Mouse (Mus musculus) adrenal gland, postnatal 14 days (tissue): Measurements from ENCODE around the gene Hist1h2ah. TPM values are rescaled to one million over a fixed set of nuclear protein-coding genes. Genes with fewer than 3 reads are reported as not detected.

Experiments used
- DNase-seq: peaks from one replicate; pipeline ENCODE4 v3.0.0; 2021; ENCODE audit warnings: mixed read lengths
- total RNA-seq: library from RNA; stranded (reverse); gene quantifications from 2 replicates; pipeline ENCODE4 v1.2.3, GENCODE M21; 2021

Hist1h2ah gene
- total RNA-seq, 1 experiment from 2014 or later = 342 TPM

DNA sequence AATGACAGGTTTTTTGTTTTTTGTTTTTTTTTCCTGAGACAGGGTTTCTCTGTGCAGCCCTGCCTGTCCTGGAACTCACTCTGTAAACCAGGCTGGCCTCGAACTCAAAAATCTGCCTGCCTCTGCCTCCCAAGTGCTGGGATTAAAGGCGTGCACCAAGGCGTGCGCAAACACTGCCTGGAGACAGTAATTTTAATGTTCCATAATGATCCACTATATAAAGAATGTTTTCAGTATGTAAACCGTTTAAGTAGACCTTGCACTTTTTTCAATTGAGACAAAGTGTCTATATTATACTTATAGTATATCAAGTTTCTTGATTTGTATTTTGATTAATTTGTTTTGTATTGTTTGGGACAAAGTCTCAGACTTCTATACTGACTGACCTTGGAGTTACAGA, 4.0 kb upstream of the Hist1h2ah start:
- DNase-seq = no peak

DNA sequence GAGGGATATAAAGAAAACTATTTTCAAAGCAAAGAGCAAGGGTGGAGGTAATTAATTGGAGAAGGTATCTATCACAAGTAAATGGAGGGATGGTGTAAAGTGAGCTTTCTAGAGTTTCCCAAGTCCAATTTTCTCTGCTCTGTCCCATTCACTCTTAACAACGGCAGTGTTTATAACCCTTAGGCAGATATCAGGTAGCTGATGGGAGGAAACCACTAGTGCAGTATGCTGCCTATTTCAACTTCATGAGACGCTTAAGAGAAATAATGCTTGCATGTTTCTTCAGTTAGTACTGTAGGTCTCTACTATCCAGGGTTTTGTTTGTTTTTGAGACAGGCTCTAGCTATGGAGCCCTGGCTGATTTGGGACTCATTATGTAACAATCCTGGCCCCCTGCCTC, 2.0 kb upstream of the Hist1h2ah start:
- no peak for DNase-seq

DNA sequence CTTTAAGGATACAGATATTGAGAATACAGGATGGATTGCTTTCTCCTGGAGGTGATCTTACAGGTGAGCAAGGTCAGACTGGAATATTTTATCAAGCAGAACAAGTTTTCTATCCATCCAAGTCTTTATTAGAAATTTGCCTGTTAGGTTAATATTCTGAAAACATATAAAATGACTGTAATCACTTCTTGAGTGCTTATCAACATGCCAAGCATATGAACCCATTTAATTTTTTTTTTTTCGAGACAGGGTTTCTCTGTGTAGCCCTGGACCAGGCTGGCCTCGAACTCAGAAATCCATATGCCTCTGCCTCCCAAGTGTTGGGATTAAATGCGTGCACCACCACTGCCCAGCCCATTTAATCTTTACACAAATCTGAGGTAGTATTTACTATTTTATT, 1.6 kb upstream of the Hist1h2ah start:
- no peak for DNase-seq

DNA sequence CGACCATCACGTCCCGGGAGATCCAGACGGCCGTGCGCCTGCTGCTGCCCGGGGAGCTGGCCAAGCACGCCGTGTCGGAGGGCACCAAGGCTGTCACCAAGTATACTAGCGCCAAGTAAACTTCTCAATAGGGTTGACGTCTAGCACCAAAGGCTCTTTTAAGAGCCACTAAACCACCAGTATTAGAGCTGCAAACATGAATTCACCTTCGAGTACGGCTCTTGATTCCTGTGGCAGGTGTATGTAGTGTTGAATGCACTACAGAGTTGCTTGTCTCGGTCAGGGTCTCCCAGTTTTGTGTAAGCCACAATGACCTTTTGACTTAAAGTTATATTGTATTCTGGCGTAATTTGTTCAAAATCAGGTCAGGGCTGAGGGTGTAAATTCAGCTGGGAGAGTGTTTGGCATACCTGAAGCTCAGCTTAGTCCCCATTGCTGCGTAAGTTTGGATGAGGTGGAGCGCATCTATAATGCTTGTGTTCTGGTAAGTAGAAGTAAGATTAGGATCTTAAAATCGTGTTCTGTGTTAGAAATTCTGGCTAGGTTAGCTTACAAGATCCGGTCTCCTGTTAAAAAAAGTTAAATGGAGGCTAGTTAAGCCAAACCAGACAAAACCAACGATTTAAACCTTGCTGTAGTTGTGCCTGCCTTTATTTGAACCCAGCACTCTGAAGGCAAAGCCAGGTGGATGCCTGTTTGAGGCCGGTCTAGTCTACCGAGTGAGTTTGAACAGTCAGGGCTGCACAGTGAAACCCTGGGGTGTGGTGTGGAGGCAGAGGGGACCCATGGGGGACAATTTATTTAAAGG, 985 bp upstream of the Hist1h2ah start:
- DNase-seq = no peak

DNA sequence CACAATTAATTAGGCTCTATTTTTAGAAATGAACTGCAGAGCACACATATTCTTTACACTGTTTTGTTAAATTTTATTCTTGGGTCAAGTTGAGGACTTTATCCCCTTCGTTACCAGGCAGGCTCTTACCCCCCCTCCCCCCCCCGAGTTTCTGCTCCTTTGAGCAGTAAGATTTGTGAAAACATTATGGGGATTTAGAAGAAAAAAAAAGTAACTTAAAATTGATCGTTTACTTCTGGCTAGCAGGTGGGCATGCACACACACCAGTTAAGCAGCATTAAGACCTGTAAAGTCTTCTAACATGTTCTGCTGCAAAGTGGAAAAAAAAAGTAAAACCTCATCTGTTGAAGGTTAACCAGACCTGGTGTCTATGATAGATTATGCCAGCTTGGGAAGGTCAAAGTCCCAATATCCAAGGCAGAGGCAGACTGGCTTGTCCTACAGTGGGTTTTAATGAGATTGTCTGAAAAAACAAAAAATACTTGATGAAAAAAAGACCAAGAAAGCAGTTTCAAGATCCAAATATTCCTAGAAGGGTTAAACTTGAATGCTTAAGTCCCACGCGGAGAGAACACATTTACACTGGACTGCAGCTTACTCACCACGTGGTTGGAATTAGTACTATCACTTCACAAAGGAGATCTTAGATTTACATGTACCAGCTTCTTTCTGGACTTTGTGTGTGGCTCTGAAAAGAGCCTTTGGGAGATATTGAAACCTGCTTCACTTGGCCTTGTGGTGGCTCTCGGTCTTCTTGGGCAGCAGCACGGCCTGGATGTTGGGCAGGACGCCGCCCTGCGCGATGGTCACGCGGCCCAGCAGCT, 713 bp downstream of the Hist1h2ah start:
- DNase-seq = no peak

DNA sequence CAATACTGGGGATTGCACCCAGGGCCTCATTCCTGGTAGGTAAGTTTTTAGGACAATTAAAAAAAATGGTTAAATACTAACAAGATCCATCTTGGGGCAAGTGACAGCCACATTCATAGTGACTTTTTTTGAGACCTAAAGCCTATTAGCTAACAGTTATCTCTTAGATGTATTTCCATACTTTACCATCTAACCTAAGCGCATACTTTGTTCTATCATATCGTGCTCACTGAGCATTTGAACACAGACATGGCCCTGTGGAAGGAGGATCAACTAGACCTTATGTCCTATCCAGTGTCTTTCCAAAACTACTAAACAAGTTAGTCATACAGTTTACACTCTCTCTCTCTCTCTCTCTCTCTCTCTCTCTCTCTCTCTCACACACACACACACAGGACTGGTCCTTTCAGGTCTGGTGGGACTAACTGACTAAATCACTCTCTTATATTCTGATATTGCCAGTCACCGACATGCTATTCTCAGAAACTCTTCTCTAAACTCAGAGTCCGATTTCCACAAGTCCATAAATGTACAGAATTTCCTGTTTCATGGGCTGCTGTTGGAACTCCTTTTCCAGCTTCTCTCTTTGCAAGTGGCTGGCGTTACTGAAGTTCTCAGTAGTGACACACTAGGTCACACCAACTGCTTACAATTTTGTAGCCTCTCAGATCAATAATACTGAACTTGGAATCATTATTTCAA, 1.5 kb downstream of the Hist1h2ah start:
- no peak for DNase-seq

DNA sequence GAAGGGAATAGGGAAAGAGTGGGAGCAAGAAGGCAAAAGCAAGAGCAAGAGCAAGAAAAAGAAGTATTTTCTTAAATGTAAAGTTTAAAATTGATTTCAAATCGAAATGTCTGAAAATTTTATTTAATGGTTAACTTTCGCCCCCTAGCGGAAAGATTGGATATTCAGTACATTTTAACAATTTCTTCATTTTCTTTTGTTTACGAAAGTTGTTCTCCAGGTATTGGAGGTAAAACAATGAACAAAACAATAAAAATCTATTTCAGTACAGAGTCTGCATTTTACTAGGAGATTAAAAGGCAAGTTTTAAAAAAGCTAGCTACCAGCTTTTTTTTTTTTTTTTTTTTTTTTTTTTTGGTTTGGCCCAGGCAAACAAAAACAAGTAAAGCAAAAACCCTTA, 4.9 kb downstream of the Hist1h2ah start:
- DNase-seq = no peak

DNA sequence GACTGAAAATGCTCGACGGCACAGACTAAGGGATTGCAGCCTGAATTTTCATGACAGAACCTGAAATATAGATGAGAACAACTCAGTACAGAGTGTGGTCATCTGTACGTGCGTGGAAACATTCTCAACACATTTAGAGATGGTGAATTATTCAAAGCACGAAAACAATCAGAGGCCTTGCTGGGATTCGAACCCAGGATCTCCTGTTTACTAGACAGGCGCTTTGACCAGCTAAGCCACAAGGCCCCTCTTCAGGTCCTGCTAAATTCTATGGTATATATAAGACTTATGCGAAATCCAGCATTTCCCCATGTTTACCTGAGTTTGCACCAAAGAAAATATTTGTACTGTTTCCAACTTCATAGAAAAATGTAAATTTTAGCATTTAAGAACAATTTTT, 5.4 kb downstream of the Hist1h2ah start:
- no peak for DNase-seq

DNA sequence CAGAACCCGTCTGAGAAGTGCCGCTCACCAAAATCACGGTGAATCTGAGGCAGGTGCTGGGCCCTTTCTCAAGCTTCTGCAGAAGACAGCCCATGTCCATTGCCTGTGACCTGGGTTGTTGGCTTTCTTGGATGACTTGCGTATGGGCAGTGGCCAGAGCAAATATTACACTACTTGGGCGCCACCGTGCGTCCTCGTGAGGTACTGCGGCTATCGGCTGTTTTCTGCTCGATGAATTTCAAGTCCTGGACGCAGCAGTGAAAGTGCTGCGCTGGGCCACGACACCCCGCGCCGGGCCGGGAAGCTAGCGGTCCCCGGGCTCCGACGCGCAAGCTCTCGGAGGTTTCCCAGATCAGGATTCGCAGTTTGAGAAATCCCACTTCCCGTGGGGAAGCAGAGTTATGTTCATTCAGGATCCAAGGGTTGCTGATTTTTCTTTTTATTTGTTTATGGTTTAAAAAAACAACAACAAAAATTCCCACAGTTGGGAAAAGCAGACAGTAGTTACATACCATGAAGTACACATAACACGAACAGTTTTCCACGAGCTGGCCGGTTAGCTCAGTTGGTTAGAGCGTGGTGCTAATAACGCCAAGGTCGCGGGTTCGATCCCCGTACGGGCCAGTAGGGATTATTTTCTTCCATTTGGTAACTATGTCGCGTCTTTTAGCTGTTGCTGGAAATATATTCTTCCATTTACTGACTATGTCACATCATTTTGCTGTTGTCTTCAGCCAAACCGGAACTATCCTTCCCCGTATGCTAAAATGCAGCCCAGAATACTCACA, 6.5 kb downstream of the Hist1h2ah start:
- DNase-seq = peak; percentile 95

DNA sequence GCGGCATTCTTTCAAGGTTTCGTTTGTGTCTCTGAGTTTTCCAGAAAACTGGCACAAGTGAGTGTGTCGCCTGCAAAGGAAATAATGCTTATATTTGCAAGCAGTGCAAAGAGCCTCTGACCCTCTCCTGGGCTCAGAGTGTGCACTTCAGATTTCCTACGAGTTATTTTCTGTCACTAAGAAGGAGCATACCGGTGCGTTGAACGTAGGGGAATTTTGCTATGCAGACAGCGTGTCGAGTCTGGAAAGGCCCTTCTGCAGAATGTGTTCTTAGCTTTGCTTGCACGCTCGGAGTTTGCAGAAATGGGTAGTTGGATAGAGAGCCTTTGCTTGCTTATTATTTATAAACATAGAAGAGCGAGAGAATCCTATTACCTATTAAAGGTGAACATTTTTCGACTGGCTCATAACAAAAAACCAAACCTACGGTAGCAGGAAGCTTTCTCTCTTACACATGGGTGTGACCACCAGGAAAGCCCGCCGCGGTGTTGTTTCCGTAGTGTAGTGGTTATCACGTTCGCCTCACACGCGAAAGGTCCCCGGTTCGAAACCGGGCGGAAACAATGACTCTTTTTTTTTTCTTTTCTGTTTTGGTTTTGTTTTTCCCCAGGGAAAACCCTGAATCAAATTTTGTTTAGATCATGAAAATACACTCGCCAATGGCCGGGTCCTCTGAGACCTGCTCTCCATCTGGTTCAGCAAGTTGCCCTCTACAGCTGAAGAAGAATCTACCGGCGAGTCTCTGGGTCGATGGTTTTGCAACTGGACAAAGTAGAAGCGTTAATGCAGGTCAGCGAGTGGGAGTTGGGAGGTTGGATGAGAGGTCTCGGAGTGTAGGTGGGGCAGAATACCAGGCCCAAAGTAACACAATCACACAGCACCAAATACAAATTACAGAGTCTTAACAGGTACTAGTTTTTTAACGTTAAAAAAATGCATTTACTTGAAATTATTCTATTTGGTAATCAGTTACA, 9.0 kb downstream of the Hist1h2ah start:
- DNase-seq = peak; percentile 92

DNA sequence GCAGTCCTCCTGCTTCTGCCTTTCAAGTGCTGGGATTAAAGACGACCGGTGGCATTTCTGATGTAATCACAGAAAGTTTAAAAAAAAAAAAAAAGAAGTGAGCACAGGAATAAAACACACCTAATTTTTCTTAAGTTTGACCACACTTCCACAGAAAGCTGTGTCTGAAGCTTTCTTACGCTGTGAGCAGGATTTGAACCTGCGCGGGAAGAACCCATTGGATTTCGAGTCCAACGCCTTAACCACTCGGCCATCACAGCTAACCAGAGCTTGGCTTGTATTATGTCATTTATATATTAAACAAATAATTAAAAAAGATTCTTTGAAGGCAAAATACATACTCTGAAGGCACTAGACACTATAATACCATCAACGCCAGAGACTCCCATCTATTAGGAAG, 13.1 kb downstream of the Hist1h2ah start:
- DNase-seq = peak; percentile 89

DNA sequence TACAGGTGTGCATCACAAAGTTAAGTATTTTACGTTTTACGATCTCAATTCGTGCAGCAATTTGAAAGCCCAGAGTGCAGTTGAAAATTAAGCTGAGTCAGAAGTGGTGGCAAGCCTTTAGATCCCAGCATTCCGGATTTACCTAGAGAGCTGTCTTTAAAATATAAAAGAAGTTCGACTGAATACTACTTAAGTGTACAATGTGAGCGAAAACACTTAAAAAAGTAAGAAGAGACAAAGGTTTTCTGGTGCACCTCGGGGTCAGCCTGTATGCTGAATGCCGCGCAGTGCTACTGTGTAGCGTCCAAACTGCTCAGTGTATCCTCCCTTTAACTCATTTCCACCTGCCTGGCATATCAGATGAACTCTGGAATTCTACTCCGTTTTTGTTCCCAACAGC, 13.8 kb downstream of the Hist1h2ah start:
- DNase-seq = no peak

DNA sequence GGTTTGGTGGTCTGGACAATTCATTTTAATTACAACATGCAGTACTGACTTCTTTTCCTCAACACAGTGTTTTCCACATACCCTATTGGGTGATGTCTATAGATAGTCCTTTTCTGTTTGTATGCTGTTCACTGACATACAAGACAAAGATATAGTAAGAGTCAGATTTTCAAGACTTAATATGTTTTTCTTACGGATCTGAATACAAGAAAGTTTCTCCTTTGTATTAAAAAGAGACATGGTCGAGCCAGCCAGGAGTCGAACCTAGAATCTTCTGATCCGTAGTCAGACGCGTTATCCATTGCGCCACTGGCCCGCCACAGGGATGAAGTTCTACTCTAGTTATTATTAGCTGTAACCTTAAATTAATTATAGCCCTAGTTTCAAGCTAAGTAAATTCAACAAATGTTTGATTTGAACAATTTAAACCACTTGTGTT, 14.4 kb downstream of the Hist1h2ah start:
- DNase-seq = peak; percentile 82

DNA sequence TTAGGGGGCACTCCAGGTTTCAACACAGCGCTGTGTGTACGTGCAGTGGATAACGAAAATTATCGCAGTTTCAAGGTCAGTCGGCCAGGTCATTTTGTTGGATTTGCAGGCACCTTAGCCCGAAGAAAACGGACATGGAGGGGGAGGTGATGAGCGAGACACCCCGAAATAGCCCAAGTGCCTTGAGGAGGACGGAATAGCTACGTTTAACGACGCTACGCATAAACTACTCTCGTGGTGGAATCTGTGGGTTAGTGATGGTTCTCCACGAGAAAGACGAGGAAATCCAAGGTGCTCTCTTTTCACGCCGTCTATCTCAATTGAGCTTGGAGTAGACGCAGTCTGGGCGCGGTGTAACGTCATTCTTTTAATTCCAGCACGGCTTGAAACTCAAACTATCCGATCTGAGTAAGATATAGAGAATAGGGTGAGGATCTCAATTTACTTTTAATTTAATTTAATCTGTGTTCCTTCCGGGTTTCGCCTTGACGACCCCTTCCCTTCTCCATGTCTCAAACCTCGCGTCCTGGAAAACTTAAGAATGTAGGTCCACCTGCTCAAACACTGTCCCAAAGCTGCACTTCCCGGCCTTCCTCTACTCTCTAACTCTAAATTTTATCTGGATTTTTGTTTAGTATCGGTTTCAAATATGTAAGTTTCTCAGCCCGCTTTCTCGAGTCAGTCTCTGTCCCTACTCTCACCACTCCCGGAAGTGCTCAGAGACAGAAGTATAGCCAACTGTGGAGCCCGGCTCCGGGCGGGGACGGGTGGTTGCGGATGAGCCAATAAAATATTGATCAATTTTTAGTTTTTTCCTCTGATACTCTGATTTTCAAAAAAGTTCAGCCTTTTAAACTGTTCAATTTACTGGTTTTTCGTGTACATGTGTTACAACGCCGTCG, 15.2 kb downstream of the Hist1h2ah start:
- DNase-seq = peak; percentile 44

DNA sequence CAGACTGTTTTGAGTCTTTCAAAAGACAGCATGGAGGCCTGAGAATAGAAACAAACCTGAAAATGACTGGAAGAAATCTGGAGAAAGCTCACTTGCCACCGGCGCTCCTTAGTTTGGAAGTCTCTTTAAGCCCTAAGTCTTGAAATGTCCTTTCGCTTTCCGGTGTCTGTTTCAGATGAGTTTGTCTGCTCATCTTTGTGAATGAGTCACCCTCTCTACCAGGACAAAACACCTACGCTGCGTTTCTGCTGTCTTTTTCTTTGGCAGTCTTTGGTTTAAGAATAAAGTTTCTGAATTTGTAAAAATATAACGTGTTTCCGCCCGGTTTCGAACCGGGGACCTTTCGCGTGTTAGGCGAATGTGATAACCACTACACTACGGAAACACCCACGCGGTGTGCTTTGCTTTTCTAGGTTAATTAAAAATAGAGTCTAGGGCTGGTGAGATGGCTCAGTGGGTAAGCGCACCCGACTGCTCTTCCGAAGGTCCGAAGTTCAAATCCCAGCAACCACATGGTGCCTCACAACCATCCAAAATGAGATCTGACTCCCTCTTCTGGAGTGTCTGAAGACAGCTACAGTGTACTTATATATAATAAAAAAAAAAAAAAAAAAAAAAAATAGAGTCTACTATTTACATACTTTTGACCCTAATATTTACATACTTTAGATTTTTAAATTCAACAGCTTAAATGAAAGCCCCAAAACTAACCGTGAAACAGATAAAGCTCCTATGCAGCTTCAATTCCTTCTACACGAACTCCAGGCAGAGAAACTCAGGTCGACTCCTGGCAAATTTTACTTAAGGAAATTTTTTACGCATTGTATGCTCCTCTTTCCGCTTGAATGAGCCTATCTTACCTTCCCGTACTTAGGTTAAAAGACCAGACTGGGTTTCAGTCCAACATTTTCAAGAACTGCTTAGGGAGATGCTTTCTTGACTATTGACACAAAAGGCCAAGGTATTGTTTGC, 19.6 kb downstream of the Hist1h2ah start:
- peak; percentile 80 for DNase-seq

DNA sequence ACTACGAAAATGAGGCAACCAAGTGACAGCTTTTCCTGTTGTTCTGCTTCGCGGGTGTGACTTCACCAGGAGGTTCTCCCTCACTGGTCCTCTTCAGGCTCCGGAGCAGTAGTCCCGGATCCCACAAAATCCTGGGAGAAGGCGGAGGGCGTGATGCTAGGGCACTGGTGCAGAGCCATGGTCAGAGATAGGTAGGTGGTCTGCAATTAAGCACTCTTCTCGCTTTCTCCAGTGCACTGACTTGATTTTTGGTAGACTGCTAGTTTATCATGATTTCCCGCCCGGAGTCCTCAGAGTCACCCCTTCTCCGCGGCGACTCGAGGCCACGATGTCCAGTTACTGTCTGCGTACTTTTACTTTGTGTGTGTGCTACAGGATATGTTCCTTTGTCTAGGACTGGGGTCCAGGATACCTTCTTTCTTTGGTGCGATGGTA, 20.9 kb downstream of the Hist1h2ah start:
- no peak for DNase-seq

DNA sequence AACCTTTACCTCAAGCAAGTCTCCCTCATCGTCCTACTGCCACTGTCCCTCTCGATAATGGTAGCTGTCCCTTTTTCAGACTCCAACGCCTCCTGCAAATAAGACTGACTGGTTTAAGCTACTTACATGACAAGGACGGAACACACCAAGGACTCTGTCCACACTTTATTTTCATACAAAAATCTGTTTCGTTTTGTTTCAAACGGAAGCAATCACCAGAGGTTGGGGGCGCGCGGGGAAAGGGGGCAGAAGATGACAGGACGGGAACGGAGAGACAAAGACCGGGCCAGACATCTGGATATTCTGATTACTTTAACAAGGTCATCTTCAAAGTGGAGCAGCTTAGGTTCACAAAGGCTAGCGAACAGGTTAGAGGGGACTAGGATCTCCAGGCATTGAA, 21.7 kb downstream of the Hist1h2ah start:
- no peak for DNase-seq

DNA sequence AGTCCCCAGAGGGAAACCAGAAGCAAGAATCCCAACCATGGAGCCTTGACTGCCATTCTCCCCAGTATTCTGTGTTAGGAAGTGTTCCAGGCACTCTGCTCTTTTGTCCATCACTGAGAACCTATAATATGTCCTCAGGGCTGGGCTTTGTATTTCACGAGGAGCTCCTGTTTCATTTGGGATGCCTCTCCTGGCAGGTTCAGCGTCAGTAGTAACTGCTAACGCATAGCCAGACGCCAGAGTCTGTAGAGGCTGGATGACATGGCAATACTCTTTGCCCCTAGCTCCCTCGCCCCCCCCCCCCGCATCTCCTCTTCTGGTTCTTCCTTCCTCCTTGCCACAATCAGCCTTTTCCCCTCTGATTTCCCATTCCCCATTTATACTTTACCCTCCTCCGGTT, 25.7 kb downstream of the Hist1h2ah start, which contains the start of gene Prss16:
Gene Prss16, minus strand, starts transcription at position 101 of the 400 bp plus-strand sequence.
- no peak for DNase-seq
